Mouse (Mus musculus): ENCODE data around the gene Nphp3. TPM values are rescaled to one million over a fixed set of nuclear protein-coding genes. Genes with fewer than 3 reads are reported as not detected.

Nphp3 gene
- total RNA-seq, 2 experiments from 2014 or later: 8.6 to 11.4 TPM

DNA sequence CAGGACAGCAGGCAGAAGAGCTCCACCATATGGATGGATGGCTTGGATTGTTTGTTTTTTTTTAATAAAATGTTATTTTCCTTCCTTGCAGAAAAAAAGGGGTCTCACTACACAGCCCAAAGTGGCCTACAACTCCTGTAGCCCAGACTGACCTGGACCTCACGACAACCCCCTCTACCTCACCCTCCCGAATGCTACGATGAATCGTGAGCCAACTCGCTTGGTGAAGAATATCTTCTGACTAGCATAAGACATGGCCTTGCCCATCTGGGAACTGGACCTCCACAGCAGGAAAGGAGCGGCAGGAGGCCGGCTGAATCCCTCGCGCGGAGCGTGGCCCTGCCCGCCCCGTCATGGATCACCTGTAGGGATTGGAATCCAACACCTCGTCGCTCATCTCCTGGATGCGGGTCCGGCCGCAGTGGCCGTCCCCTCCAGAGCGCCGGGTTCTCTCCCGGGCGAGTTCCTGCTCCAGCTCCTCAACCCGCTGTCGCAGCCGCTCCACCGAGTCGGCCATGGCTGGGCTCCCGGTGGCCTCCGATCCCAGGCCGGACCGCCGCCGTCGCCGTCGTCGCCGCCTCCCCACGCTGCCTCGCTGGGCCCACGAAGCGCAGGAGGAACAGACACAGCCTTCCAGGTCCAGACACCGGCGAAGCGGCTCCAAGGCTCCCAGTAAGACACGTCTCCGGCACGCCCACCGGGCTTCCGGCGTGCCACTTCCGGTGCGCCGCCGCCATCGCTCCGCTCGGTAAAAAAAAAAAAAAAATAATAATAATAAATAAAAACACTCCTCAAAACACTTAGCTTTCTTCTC lies 60.3 kb downstream of the Nphp3 start, which contains the start of gene Uba5:
Uba5 (minus strand) TSS at position 705 of the 814 bp plus-strand sequence.
- intact Hi-C loops (cut with DNase I): no loop called here
- DNase-seq (ENCODE audit: extremely low spot score in 1 of 2, low spot score in 2 of 2): peak; percentile 48 to 89

DNA sequence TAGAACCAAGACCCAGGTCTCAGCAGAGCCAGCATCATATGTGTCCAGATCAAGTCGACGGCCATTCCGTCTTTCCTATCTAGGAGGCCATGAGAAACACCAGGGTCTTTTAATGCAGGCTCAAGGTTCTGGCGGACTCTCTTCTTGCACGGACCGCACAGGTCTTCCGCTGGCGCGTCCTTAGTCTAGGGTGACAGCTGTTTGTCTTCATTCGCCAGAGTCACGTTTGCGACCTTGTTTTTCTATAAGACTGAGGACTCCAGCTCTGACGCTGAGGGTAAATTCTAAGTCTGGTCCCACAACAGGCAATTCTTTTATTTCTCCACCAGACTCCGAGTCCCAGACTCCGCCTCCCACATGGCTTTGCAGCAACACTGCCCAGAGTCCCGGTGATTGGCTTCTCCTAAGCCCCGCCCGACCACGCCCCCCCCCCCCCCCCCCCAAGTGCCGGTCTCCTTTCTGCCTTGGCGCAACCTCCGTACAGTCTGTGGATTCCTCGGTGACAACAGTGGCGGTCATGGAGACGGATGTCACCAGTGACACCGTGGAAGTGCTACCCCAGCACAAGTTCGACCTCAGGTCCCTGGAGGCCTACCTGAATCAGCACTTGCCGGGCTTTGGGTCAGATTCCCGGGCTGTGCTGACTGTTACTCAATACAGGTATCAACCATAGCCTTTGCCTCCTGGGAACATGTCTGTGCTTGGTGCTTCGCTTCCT lies 61.1 kb downstream of the Nphp3 start, which contains the start of gene Acad11:
Acad11 (plus strand) TSS at position 134 of the 718 bp plus-strand sequence.
- peak; percentile 82 to 87 for DNase-seq (ENCODE audit: extremely low spot score in 1 of 2, low spot score in 2 of 2)
- intact Hi-C loops (cut with DNase I): no loop called here

DNA sequence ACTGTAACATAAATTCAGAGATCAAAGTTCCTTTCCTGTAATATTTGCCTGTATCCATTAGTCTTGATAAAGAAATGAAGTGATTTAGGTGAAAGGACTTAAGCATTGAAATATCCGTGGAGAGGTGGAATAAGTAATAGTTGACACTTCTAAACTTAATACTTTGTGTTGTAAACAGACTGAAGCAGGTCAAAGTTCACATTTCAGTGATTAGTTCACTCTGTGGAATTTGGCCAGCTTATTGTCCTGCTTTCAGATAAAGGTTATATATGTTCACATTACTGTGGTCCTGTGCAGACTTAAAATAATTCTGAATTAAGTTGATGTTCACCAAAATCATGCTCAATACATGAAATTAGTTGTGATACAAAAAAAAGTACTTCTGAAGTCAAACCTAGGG lies 62.2 kb downstream of the Nphp3 start:
- intact Hi-C loops (cut with DNase I): no loop called here

DNA sequence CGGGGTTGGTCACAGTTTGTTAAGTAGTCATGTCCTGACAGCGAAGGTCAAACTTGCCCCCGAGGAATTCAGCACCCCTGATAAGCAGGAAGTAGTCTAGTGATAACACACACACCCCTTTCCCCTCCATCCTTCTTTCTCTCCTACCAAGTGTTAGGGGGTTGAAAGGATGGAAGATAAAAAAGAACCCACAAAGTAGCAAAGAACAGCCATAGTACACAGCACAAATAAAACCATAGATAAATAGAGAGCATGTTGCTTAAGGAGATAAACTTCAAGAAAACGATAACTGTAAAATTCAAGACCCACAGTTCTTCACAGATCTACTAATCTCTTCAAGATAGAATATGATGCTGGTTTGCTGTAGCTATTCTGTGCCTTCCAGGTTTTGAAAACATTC lies 67.9 kb downstream of the Nphp3 start:
- intact Hi-C loops (cut with DNase I): no loop called here
- DNase-seq (ENCODE audit: extremely low spot score in 1 of 2, low spot score in 2 of 2): no peak

More for the DNA sequence above, 62.2 kb downstream of the Nphp3 start:
- no peak for DNase-seq (ENCODE audit: extremely low spot score in 1 of 2, low spot score in 2 of 2)

DNA sequence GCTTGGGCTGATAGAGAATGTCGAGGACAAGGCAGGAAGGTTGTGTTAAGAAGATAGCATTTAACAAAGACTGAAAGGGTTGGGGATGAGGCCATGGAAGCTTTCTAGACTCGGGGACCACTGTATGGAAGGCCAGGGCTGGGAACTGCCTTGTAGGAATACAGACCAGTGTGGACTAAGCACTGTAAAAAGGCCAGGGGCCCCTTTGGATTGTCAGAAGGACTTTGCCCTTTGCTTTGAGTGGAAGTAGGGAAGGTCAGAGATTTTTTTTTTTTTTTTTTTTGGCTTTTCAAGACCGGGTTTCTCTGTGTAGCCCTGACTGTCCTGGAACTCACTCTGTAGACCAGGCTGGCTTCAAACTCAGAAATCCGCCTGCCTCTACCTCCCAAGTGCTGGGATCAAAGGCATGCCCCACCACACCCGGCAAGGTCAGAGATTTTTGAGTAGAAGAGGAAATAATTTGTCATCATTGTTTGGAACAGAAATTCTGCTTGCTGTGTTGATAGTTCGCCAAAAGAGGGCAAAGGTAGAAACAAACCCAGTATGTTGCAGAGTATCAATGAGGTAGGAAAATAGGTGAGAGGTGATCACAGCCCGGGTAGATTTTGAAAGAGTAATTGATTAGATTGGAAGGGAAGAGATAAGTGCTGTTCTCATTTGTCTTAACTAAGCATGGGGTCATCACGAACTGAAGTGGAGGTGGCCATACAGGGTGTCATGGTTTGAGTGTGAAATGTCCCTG lies 68.7 kb downstream of the Nphp3 start:
- intact Hi-C loops (cut with DNase I): no loop called here
- no peak for DNase-seq (ENCODE audit: extremely low spot score in 1 of 2, low spot score in 2 of 2)

DNA sequence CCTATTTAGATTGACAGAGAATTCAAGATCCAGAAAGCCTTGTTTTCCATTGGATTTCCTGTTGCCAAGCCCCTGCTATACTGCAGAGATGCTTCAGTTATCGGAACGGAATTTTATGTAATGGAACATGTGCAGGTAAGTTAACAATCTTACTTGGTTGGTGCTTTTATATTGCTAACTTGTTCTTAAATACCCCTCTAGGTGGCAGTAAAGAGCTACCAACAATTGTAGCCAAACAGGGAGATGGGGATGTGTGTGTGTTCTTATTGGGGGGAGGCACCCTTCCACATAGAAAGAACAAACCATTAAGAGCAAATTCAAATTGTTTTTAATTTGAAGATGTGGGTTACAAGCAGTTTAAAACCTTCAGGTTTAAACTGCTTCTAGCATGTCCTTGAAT lies 73.5 kb downstream of the Nphp3 start:
- no peak for DNase-seq (ENCODE audit: extremely low spot score in 1 of 2, low spot score in 2 of 2)
- intact Hi-C loops (cut with DNase I): no loop called here

DNA sequence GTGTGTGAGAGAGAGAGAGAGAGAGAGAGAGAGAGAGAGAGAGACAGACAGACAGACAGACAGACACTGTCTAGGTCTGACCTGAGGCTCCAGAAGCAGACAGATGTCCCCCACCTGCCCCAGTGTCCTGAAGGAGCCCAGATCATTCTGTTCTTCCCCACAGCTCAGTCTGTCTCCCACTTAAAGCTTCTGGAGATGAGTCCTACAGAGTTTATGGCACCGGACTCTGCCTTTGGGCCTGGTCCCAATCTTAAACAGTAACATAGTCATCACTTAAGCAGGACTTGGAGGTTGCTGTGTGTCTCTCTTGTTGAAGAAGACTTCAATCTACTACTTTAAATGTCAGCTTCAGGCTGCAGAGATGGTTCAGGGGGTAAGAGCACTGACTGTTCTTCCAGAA lies 76.4 kb downstream of the Nphp3 start:
- intact Hi-C loops (cut with DNase I): no loop called here
- DNase-seq (ENCODE audit: extremely low spot score in 1 of 2, low spot score in 2 of 2): no peak

DNA sequence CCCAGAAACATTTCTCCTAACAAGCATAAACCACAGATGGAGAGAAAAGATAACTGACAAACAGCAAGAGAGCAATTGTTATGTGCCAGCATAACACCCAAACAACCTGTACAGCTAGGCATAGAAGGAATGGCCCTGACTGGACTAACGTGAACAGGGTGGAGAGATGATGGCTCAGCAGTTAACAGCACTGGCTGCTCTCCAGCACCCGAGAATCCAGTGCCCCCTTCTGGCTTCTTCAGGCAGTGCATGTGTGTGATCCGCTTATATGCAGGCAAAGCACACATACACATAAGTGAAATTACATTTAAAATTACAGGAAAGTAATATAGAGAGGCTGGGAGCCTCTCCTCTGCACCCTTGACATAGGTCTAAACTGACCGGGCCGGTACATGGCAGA lies 77.0 kb downstream of the Nphp3 start:
- peak in 1 of 2 experiments; percentile 42 for DNase-seq (ENCODE audit: extremely low spot score in 1 of 2, low spot score in 2 of 2)
- intact Hi-C loops (cut with DNase I): no loop called here

DNA sequence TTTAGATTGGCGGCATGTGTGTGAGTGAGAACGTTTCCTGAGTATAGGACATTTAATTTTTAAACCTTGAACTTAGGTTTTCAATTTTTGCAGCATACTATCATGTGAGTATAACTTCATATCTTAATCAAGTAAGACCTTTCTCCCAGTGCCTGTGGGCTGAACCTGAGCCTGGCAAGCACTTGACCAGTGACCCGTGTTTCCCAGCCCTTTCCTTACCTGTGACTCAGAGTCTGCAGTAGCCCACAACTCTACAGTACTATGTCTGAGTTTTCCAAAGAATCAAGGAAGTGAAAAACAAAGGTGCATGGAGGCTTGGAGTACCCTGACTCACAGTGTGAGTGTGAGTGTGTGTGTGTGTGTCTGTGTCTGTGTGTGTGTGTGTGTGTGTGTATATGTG lies 77.7 kb downstream of the Nphp3 start:
- DNase-seq (ENCODE audit: extremely low spot score in 1 of 2, low spot score in 2 of 2): no peak
- intact Hi-C loops (cut with DNase I): no loop called here

DNA sequence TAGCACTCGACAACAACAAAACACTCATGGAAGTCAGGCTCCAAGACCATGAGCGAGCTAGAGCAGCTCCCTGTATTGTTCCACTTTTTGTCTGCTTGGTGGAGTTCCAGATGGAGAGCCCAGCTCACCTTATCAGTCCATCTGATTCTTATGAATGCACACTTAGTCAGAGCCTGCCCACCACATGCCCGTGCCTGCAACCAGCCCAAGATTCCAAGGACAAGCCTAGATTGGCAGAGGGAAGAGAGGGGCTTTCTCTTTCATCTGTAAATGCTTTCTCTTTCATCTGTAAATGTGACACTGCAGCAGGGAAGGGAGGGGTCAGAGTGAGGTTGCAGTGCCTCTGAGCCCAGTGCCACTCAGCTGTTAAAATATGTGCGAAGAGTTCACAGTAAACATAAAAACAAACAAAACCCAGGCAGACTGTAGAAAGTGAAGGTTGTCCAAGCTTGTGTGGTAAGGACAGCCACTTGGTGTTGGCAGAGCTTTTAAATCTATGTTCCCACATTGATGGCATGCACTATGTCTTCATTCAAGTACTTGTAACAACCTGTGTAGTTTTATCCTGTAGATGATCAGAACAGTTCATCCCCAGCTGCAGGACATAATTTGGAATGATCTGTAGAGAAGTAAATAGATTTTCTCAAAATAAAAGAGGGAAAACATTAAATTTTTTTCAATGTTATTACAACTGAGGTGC lies 83.5 kb downstream of the Nphp3 start:
- intact Hi-C loops (cut with DNase I): no loop called here
- DNase-seq (ENCODE audit: extremely low spot score in 1 of 2, low spot score in 2 of 2): no peak

DNA sequence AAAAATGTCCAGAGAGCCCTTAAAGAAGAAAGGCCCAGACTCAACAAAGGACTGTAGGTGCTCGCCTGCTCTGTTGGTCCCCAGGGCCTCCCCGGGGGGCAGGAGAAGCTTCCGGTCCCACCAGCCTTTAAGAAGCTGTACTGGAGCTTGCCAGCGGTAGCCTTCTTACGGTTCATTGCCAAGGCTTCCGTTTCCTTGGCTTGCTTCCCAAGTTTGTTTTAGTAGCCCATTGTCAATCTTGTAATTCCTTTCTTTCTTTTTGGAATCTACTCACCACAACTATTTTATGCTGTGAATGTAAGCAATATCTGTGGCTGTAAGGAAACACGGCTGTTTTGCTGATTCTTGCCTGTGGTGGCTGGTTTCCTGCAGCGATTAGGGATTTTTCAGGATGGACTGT lies 86.2 kb downstream of the Nphp3 start:
- intact Hi-C loops (cut with DNase I): no loop called here
- peak in 1 of 2 experiments; percentile 77 for DNase-seq (ENCODE audit: extremely low spot score in 1 of 2, low spot score in 2 of 2)

DNA sequence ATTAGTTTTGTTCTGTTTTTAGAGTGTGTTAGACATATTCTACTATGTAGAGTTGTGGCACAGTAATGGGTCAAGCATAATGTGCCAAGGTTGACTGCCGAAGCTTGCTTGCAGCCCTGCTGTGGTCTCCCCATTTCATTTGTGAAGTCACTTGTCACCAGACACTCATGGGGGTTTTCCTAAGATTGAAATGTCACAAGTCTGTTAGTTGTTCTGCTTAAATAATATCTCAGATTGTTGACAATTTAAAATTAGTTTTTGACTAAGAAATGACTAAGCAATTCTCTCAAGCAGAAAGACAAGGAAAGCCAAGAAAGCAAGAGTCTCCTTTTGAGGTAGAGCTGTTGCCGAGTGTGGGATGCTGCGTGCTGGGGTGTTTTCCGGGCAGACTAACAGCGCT lies 90.6 kb downstream of the Nphp3 start:
- intact Hi-C loops (cut with DNase I): no loop called here
- DNase-seq (ENCODE audit: extremely low spot score in 1 of 2, low spot score in 2 of 2): no peak

Other genes starting within 250 kb of the Nphp3 start
- 10 to 100 TPM; 41.6 to 43.7 TPM for gene Tmem108, start 240.7 kb upstream of the Nphp3 start, total RNA-seq (2021)
- not detected for gene Gm28305, start 38.1 kb downstream of the Nphp3 start, total RNA-seq (2021)
- gene Uba5, start 60.6 kb downstream of the Nphp3 start, total RNA-seq (2021): 10 to 100 TPM; 42.1 to 43.4 TPM
- 10 to 100 TPM; 15.4 to 15.6 TPM for gene Acad11, start 60.8 kb downstream of the Nphp3 start, total RNA-seq (2021)
- gene Ackr4, start 124.4 kb downstream of the Nphp3 start, total RNA-seq (2021): under 1 TPM; 0.28 to 0.66 TPM

Measured in left cerebral cortex, postnatal 10 days (tissue).